Mouse (Mus musculus) small intestine, adult 2 months (tissue): ENCODE measurements around the gene Gm20388. TPM values are rescaled to one million over a fixed set of nuclear protein-coding genes. Genes with fewer than 3 reads are reported as not detected.

Experiments used
- H3K27ac ChIP-seq: fragments of 200-500 bp; 2 replicates; pipeline ENCODE4 v1.5.1; 2012; ENCODE audit warnings: low read depth, low read length, control low read depth, inconsistent platforms; ENCODE audit not compliant: insufficient read depth
- H3K27me3 ChIP-seq: fragments of 200-500 bp; 2 replicates; pipeline ENCODE4 v1.6.1; 2012; ENCODE audit warnings: mild to moderate bottlenecking, moderate library complexity, low read length, inconsistent platforms; ENCODE audit not compliant: control insufficient read depth, insufficient read depth
- H3K36me3 ChIP-seq: fragments of 200-500 bp; 2 replicates; pipeline ENCODE4 v1.6.1; 2012; ENCODE audit warnings: mild to moderate bottlenecking, low read length, control low read depth, inconsistent platforms; ENCODE audit not compliant: control insufficient read depth, insufficient read depth
- H3K4me1 ChIP-seq: fragments of 200-500 bp; 2 replicates; pipeline ENCODE4 v1.6.1; 2012; ENCODE audit warnings: low read length, inconsistent platforms, mixed read lengths; ENCODE audit not compliant: control insufficient read depth, insufficient read depth, insufficient read length
- H3K4me3 ChIP-seq: fragments of 200-500 bp; 2 replicates; pipeline ENCODE4 v1.5.1; 2012; ENCODE audit warnings: low read depth, mild to moderate bottlenecking, control low read depth, inconsistent platforms, low read length, moderate library complexity
- CTCF ChIP-seq: fragments of 200-500 bp; IDR thresholded peaks from 2 replicates; pipeline ENCODE4 v1.5.1; 2012; ENCODE audit warnings: low read depth, mild to moderate bottlenecking, control low read depth, inconsistent platforms, low read length, moderate library complexity, mixed read lengths; ENCODE audit not compliant: insufficient replicate concordance, insufficient read length; ENCODE audit errors: extremely low read depth
- POLR2A ChIP-seq: fragments of 200-500 bp; IDR thresholded peaks from 2 replicates; pipeline ENCODE4 v1.6.1; 2012; ENCODE audit warnings: low read depth, mild to moderate bottlenecking, control low read depth, inconsistent platforms, low read length, moderate library complexity
- WGBS: fragments of 180-500 bp; shearing (Covaris S2); methylation state at CpG from one replicate; pipeline ENCODE4 v1.1.7; 2018; 5-methylcytosine and 5-hydroxymethylcytosine counted together
- polyA plus RNA-seq: library from polyadenylated mRNA; depleted of rRNA; stranded (reverse); fragments of >200 nt; gene quantifications from 2 replicates; pipeline ENCODE4 v1.2.3, GENCODE M21; 2012

Gene Gm20388
- polyA plus RNA-seq, 1 experiment, result 37.3 TPM

GRCm38 (mm10) chr8:123292785-123293184, 3382.1 kb downstream of the Gm20388 start:
- no peak for TF ChIP-seq CTCF
- no peak for TF ChIP-seq POLR2A
- H3K4me1 ChIP-seq, result no peaks in the 10 kb centered on the region
- H3K27me3 ChIP-seq, result no peaks in the 10 kb centered on the region
- no peak overlapping the region for H3K27ac ChIP-seq
- no peaks in the 10 kb centered on the region; the same call in none of the 2 replicates for H3K36me3 ChIP-seq
- no peak overlapping the region for H3K4me3 ChIP-seq
- 88% methylated on average over 2 of the region's 2 CpGs for WGBS

- Histone ChIP-seq H3K36me3 (no peaks in the 10 kb centered on the region; the same call in 1 of the 2 replicates), H3K4me3 (no peak overlapping the region), H3K27me3 (no peaks in the 10 kb centered on the region), H3K27ac (no peak overlapping the region), H3K4me1 (no peaks in the 10 kb centered on the region)
- TF ChIP-seq POLR2A, result no peak
- no peak for TF ChIP-seq CTCF
- WGBS, result 80% methylated on average over 11 of the region's 11 CpGs
Observed at GRCm38 (mm10) chr8:123298301-123298700, 3387.7 kb downstream of the Gm20388 start.

DNA sequence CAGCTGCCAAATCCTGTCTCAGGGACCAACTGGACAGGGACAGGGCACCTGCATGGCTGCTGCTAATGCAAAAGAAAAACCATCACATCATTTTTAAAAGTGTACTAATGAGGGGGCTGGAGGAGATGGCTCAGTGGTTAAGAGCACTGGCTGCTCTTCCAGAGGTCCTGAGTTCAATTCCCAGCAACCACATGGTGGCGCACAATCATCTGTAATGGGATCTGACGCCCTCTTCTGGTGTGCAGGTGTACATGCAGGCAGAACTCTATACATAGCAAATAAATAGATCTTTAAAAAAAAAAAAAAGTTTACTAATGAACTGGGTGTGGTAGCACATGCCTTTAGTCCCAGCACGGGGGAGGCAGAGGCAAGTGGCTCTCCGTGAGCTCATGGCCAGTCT, 3398.1 kb downstream of the Gm20388 start:
- no peak overlapping the region for H3K27ac ChIP-seq
- peaks cover 4% of the 10 kb centered on the region; the same call in 1 of the 2 replicates for H3K36me3 ChIP-seq
- TF ChIP-seq CTCF (no peak), POLR2A (no peak)
- no peak overlapping the region for H3K4me3 ChIP-seq
- H3K4me1 ChIP-seq, result no peaks in the 10 kb centered on the region
- WGBS, result 58% methylated on average over 4 of the region's 4 CpGs
- H3K27me3 ChIP-seq, result no peaks in the 10 kb centered on the region

DNA sequence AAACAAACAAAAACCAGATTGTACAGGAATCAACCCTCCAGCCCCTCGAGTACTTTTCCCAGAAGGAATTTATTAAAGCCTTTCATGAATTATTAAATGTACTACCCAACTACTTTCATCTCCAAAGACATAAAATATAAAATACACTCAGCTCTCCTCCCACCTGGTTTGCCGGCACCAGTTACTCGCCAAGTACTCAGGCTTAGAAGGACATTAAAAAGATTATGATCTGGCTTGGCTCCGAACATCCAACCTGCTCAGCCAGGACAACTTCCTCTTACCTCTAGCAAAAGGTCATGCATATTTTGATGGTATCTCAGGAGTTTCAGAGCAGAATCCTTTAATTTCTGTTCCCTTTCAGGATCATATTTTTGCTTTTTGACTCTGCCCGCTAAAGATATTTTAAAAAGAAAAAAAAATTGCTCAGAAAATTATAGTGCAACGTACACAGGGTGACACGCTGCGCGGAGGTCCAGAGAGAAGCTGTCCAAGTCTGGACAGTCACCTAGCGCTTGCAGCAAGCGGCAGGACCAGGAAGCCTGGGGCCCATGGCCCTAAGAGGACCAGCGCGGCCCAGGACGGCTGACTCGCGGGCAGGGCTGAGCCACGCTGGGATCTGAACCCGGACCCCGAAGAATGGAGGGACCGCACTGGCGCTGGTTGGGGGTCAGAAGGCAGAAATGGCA, 3407.3 kb downstream of the Gm20388 start:
- 2% methylated on average over 21 of the region's 21 CpGs for WGBS
- Histone ChIP-seq H3K4me3 (peak overlapping the region; percentile 67), H3K27ac (no peak overlapping the region), H3K4me1 (no peaks in the 10 kb centered on the region), H3K36me3 (no peaks in the 10 kb centered on the region), H3K27me3 (no peaks in the 10 kb centered on the region)
- no peak for TF ChIP-seq POLR2A
- TF ChIP-seq CTCF, result no peak

- Histone ChIP-seq H3K27ac (peak within 1 kb of the TSS; percentile 5; the same call in 1 of the 2 replicates), H3K4me3 (peak within 1 kb of the TSS; percentile 67), H3K27me3 (no peaks in the 10 kb centered on the region), H3K36me3 (no peaks in the 10 kb centered on the region), H3K4me1 (no peaks in the 10 kb centered on the region)
- TF ChIP-seq POLR2A, result peak; percentile 74; the same call in 1 of the 2 replicates
- peak; percentile 48; the same call in 1 of the 2 replicates for TF ChIP-seq CTCF
- WGBS, result under 1% methylated on average over 24 of the region's 24 CpGs
Observed at GRCm38 (mm10) chr8:123318467-123318911, 3407.8 kb downstream of the Gm20388 start, which contains the start of gene Fanca. Gene Fanca (minus strand): TSS chr8:123318576.

GRCm38 (mm10) chr8:123319522-123320164, 3409.0 kb downstream of the Gm20388 start:
- TF ChIP-seq POLR2A (no peak), CTCF (peak; percentile 60; the same call in 1 of the 2 replicates)
- 25% methylated on average over 7 of the region's 7 CpGs for WGBS
- no peak overlapping the region for H3K27ac ChIP-seq
- H3K36me3 ChIP-seq, result no peaks in the 10 kb centered on the region
- H3K27me3 ChIP-seq, result no peaks in the 10 kb centered on the region
- H3K4me1 ChIP-seq, result no peaks in the 10 kb centered on the region
- H3K4me3 ChIP-seq, result no peak overlapping the region

GRCm38 (mm10) chr8:123328552-123328951, 3417.9 kb downstream of the Gm20388 start:
- Histone ChIP-seq H3K27me3 (0 out of 2 replicates have a peak, but pooled peaks cover 4% of the 10 kb centered on the region), H3K4me1 (peaks cover 19% of the 10 kb centered on the region; the same call in 1 of the 2 replicates), H3K27ac (0 out of 2 replicates have a peak overlapping the region, but pooled peaks have one; percentile 20), H3K4me3 (no peak overlapping the region), H3K36me3 (no peaks in the 10 kb centered on the region)
- TF ChIP-seq POLR2A, result no peak
- no peak for TF ChIP-seq CTCF
- WGBS, result 94% methylated on average over 2 of the region's 2 CpGs
